Mouse (Mus musculus): Measurements from ENCODE around the gene Esyt1. TPM values are rescaled to one million over a fixed set of nuclear protein-coding genes. Genes with fewer than 3 reads are reported as not detected.

The Esyt1 gene
- total and polyA plus RNA-seq, 2 experiments, result 7.9 to 12.8 TPM

- peak within 1 kb of the TSS; percentile 72 for H3K4me3 ChIP-seq (ENCODE audit: insufficient read depth, low read depth, low read length)
- no peak for TF ChIP-seq POLR2A (IDR thresholded peaks at IDR 0.05; ENCODE audit: extremely low read depth, insufficient read depth, low read length)
- no peaks in the 10 kb centered on the region for H3K36me3 ChIP-seq (ENCODE audit: control insufficient read depth, insufficient read depth, low read length)
- 3% methylated on average over 27 of the region's 27 CpGs for WGBS
- peak within 1 kb of the TSS; percentile 96 for H3K27ac ChIP-seq (replicated peaks; ENCODE audit: insufficient read depth, low read depth, low read length)
- peaks cover 22% of the 10 kb centered on the region for H3K4me1 ChIP-seq (ENCODE audit: control insufficient read depth, insufficient read depth, low read length)
- peak within 1 kb of the TSS; percentile 71 for H3K9ac ChIP-seq (ENCODE audit: low read depth, low read length)
- no peaks in the 10 kb centered on the region for H3K27me3 ChIP-seq (ENCODE audit: control insufficient read depth, insufficient read depth, low read length)
- peak; percentile 97 for DNase-seq (ENCODE audit: extremely low read depth, low read depth, low spot score)
- H3K79me2 ChIP-seq (ENCODE audit: control insufficient read depth, insufficient read depth, low read length), result no peaks in the 10 kb centered on the region; the same call in 1 of the 2 replicates
Observed at GRCm38 (mm10) chr10:128498590-128498989, 27.1 kb downstream of the Esyt1 start, which contains the start of gene Myl6b. Myl6b (minus strand) TSS chr10:128498685.

GRCm38 (mm10) chr10:128497134-128497737 is 28.4 kb downstream of the Esyt1 start:
- no peak overlapping the region for H3K27ac ChIP-seq (replicated peaks; ENCODE audit: insufficient read depth, low read depth, low read length)
- H3K9ac ChIP-seq (ENCODE audit: low read depth, low read length), result no peak overlapping the region
- 68% methylated on average over 6 of the region's 6 CpGs for WGBS
- TF ChIP-seq CTCF (IDR thresholded peaks at IDR 0.05; ENCODE audit: low read depth, low read length) (no peak), POLR2A (IDR thresholded peaks at IDR 0.05; ENCODE audit: extremely low read depth, insufficient read depth, low read length) (no peak)
- no peaks in the 10 kb centered on the region; the same call in 1 of the 2 replicates for H3K79me2 ChIP-seq (ENCODE audit: control insufficient read depth, insufficient read depth, low read length)
- H3K27me3 ChIP-seq (ENCODE audit: control insufficient read depth, insufficient read depth, low read length), result no peaks in the 10 kb centered on the region
- no peak for DNase-seq (ENCODE audit: extremely low read depth, low read depth, low spot score)
- no peaks in the 10 kb centered on the region for H3K36me3 ChIP-seq (ENCODE audit: control insufficient read depth, insufficient read depth, low read length)
- peaks cover 24% of the 10 kb centered on the region for H3K4me1 ChIP-seq (ENCODE audit: control insufficient read depth, insufficient read depth, low read length)
- no peak overlapping the region for H3K4me3 ChIP-seq (ENCODE audit: insufficient read depth, low read depth, low read length)

GRCm38 (mm10) chr10:128496509-128497077 is 29.1 kb downstream of the Esyt1 start:
- Histone ChIP-seq H3K27me3 (ENCODE audit: control insufficient read depth, insufficient read depth, low read length) (no peaks in the 10 kb centered on the region), H3K79me2 (ENCODE audit: control insufficient read depth, insufficient read depth, low read length) (peaks cover 3% of the 10 kb centered on the region), H3K4me1 (ENCODE audit: control insufficient read depth, insufficient read depth, low read length) (peaks cover 25% of the 10 kb centered on the region), H3K9ac (ENCODE audit: low read depth, low read length) (no peak overlapping the region), H3K4me3 (ENCODE audit: insufficient read depth, low read depth, low read length) (no peak overlapping the region), H3K27ac (replicated peaks; ENCODE audit: insufficient read depth, low read depth, low read length) (no peak overlapping the region), H3K36me3 (ENCODE audit: control insufficient read depth, insufficient read depth, low read length) (peaks cover 3% of the 10 kb centered on the region; the same call in 1 of the 2 replicates)
- WGBS, result 73% methylated on average over 6 of the region's 6 CpGs
- no peak for DNase-seq (ENCODE audit: extremely low read depth, low read depth, low spot score)
- TF ChIP-seq CTCF (IDR thresholded peaks at IDR 0.05; ENCODE audit: low read depth, low read length) (no peak), POLR2A (IDR thresholded peaks at IDR 0.05; ENCODE audit: extremely low read depth, insufficient read depth, low read length) (no peak)

GRCm38 (mm10) chr10:128495903-128496302 is 29.8 kb downstream of the Esyt1 start:
- Histone ChIP-seq H3K27me3 (ENCODE audit: control insufficient read depth, insufficient read depth, low read length) (no peaks in the 10 kb centered on the region), H3K79me2 (ENCODE audit: control insufficient read depth, insufficient read depth, low read length) (peaks cover 5% of the 10 kb centered on the region), H3K9ac (ENCODE audit: low read depth, low read length) (no peak overlapping the region), H3K4me3 (ENCODE audit: insufficient read depth, low read depth, low read length) (no peak overlapping the region), H3K27ac (replicated peaks; ENCODE audit: insufficient read depth, low read depth, low read length) (no peak overlapping the region), H3K36me3 (ENCODE audit: control insufficient read depth, insufficient read depth, low read length) (peaks cover 7% of the 10 kb centered on the region; the same call in 1 of the 2 replicates), H3K4me1 (ENCODE audit: control insufficient read depth, insufficient read depth, low read length) (peaks cover 27% of the 10 kb centered on the region)
- WGBS, result 81% methylated on average over 4 of the region's 4 CpGs
- no peak for DNase-seq (ENCODE audit: extremely low read depth, low read depth, low spot score)
- TF ChIP-seq POLR2A (IDR thresholded peaks at IDR 0.05; ENCODE audit: extremely low read depth, insufficient read depth, low read length), result no peak
- no peak for TF ChIP-seq CTCF (IDR thresholded peaks at IDR 0.05; ENCODE audit: low read depth, low read length)

- peaks cover 27% of the 10 kb centered on the region for H3K4me1 ChIP-seq (ENCODE audit: control insufficient read depth, insufficient read depth, low read length)
- no peak overlapping the region for H3K9ac ChIP-seq (ENCODE audit: low read depth, low read length)
- no peak for DNase-seq (ENCODE audit: extremely low read depth, low read depth, low spot score)
- H3K79me2 ChIP-seq (ENCODE audit: control insufficient read depth, insufficient read depth, low read length), result peaks cover 5% of the 10 kb centered on the region
- H3K27me3 ChIP-seq (ENCODE audit: control insufficient read depth, insufficient read depth, low read length), result no peaks in the 10 kb centered on the region
- no peak overlapping the region for H3K27ac ChIP-seq (replicated peaks; ENCODE audit: insufficient read depth, low read depth, low read length)
- peaks cover 11% of the 10 kb centered on the region; the same call in 1 of the 2 replicates for H3K36me3 ChIP-seq (ENCODE audit: control insufficient read depth, insufficient read depth, low read length)
- no peak overlapping the region for H3K4me3 ChIP-seq (ENCODE audit: insufficient read depth, low read depth, low read length)
- TF ChIP-seq CTCF (IDR thresholded peaks at IDR 0.05; ENCODE audit: low read depth, low read length), result no peak
- TF ChIP-seq POLR2A (IDR thresholded peaks at IDR 0.05; ENCODE audit: extremely low read depth, insufficient read depth, low read length), result no peak
- WGBS, result 43% methylated on average over 2 of the region's 2 CpGs
Observed at GRCm38 (mm10) chr10:128495270-128495669, 30.4 kb downstream of the Esyt1 start.
